ENCODE assay signal across 23 mouse cellular contexts in genomic region chr13:49200688-49201087, GRCm38 (mm10). TPM values are rescaled to one million over a fixed set of nuclear protein-coding genes. Genes with fewer than 3 reads are reported as not detected.
A peak's percentile ranks its signal among the peaks of the same experiment; 100 is the strongest.
DNase-seq lines count a peak whose midpoint lies in the region; ATAC-seq and TF ChIP-seq lines count a peak whose summit lies in the region.
"Had no signal": no experiment of that assay in that cellular context is flagged by ENCODE, and none has a peak within 500 bp of the region (broad histone marks: within the 10 kb centered on the region; RNA-seq: fewer than 3 reads in every experiment).

No protein-coding gene starts in this region.

- no peak for TF ChIP-seq RAD21 in CH12.LX (IDR thresholded peaks at IDR 0.05; ENCODE audit: low read depth, low read length)

- WGBS in bone marrow, adult 2 months: 14% methylated on average over 13 of the region's 13 CpGs
- WGBS in liver, embryonic 16.5 days (ENCODE audit: insufficient replicate concordance): 47% methylated on average over 13 of the region's 13 CpGs
- WGBS in embryonic facial prominence, embryonic 10.5 days: 88% methylated on average over 13 of the region's 13 CpGs
- 87% methylated on average over 13 of the region's 13 CpGs for WGBS in hindbrain, embryonic 11.5 days

- H3K4me1 ChIP-seq in CH12.LX (ENCODE audit: control insufficient read depth in 1 of 2, insufficient read depth in 2 of 2): peaks cover 4 to 27% of the 10 kb centered on the region in 2 experiments
- H3K4me1 ChIP-seq in bone marrow, adult 2 months (ENCODE audit: control insufficient read depth, insufficient read depth, low read length): peaks cover 18% of the 10 kb centered on the region
- peaks cover 9% of the 10 kb centered on the region for H3K4me1 ChIP-seq in liver, embryonic 16.5 days (ENCODE audit: control insufficient read depth, low read depth, low read length)
- H3K4me1 ChIP-seq in embryonic facial prominence, embryonic 10.5 days: peaks cover 4% of the 10 kb centered on the region; the same call in 1 of the 2 replicates
- no peaks in the 10 kb centered on the region for H3K4me1 ChIP-seq in hindbrain, embryonic 11.5 days (replicated peaks; ENCODE audit: control insufficient read depth, insufficient read depth, low read length)
- H3K4me1 ChIP-seq: limb, embryonic 15.5 days; stomach, embryonic 15.5 days had no signal

- H3K36me3 ChIP-seq in CH12.LX (replicated peaks in 1 of 2; ENCODE audit: control insufficient read depth in 1 of 2, insufficient read depth in 1 of 2, low read length in 1 of 2): peaks cover 2 to 22% of the 10 kb centered on the region in 2 experiments
- peaks cover 2% of the 10 kb centered on the region; the same call in 1 of the 2 replicates for H3K36me3 ChIP-seq in liver, embryonic 16.5 days (ENCODE audit: control insufficient read depth, insufficient read depth)
- H3K36me3 ChIP-seq in embryonic facial prominence, embryonic 10.5 days (replicated peaks): peaks cover 6% of the 10 kb centered on the region
- no peaks in the 10 kb centered on the region for H3K36me3 ChIP-seq in hindbrain, embryonic 11.5 days (ENCODE audit: control insufficient read depth, insufficient read depth, low read length)
- H3K36me3 ChIP-seq: lung, embryonic 15.5 days had no signal

- ATAC-seq in liver, embryonic 16.5 days (ENCODE audit: low read depth): no peak
- no peak for ATAC-seq in CD4-positive, CD25-positive, alpha-beta regulatory T cell, adult 4 months
- ATAC-seq in hindbrain, embryonic 11.5 days (ENCODE audit: low FRiP score): no peak
- ATAC-seq: intestine, embryonic 16.5 days; midbrain, embryonic 16.5 days; Patski had no signal

- H3K9ac ChIP-seq in CH12.LX (ENCODE audit: insufficient read depth, low read depth): no peak overlapping the region
- H3K9ac ChIP-seq in liver, embryonic 16.5 days (ENCODE audit: low read depth, low read length): no peak overlapping the region
- no peak overlapping the region for H3K9ac ChIP-seq in hindbrain, embryonic 11.5 days (ENCODE audit: low read depth, low read length)
- H3K9ac ChIP-seq: hindbrain, embryonic 14.5 days; limb, embryonic 15.5 days; lung, embryonic 15.5 days; neural tube, embryonic 12.5 days; stomach, embryonic 15.5 days had no signal

- H3K9me3 ChIP-seq in CH12.LX (replicated peaks; ENCODE audit: low read length): no peaks in the 10 kb centered on the region
- H3K9me3 ChIP-seq in liver, embryonic 16.5 days (replicated peaks; ENCODE audit: control insufficient read depth, low read length): no peaks in the 10 kb centered on the region
- H3K9me3 ChIP-seq in embryonic facial prominence, embryonic 10.5 days: no peaks in the 10 kb centered on the region
- no peaks in the 10 kb centered on the region for H3K9me3 ChIP-seq in hindbrain, embryonic 11.5 days (ENCODE audit: control insufficient read depth, low read length)
- H3K9me3 ChIP-seq: heart, embryonic 10.5 days; limb, embryonic 15.5 days; lung, embryonic 15.5 days; neural tube, embryonic 12.5 days; stomach, embryonic 15.5 days had no signal

- no peaks in the 10 kb centered on the region for H3K27me3 ChIP-seq in CH12.LX (replicated peaks)
- no peaks in the 10 kb centered on the region for H3K27me3 ChIP-seq in liver, embryonic 16.5 days (ENCODE audit: control insufficient read depth, insufficient read depth, low read depth, low read length)
- no peaks in the 10 kb centered on the region for H3K27me3 ChIP-seq in embryonic facial prominence, embryonic 10.5 days (replicated peaks; ENCODE audit: low read depth, poor library complexity, severe bottlenecking)
- no peaks in the 10 kb centered on the region for H3K27me3 ChIP-seq in hindbrain, embryonic 11.5 days (ENCODE audit: control insufficient read depth, insufficient read depth, low read length)
- H3K27me3 ChIP-seq: limb, embryonic 15.5 days; lung, embryonic 15.5 days; neural tube, embryonic 12.5 days; Patski; stomach, embryonic 15.5 days had no signal

- in situ Hi-C loops in CH12.LX (cut with MboI; ENCODE audit: low pct_ligation_motif_present, low pct_unique_long_range_greater_than_20kb, low sequenced_read_pairs): no loop called here

- no peak for DNase-seq in CH12.LX (ENCODE audit: extremely low read depth)
- DNase-seq in monocyte, adult 2 months (ENCODE audit: low read depth in 1 of 2, low spot score in 2 of 2): peak; percentile 79 to 81
- no peak for DNase-seq in embryonic facial prominence, embryonic 10.5 days (ENCODE audit: low spot score)
- DNase-seq in hindbrain, embryonic 11.5 days (ENCODE audit: low spot score): no peak
- DNase-seq in urinary bladder, adult 18-20 months (ENCODE audit: low spot score in 2 of 2): no peak
- DNase-seq: adrenal gland, adult 8-10 months; cerebellum, adult 18-20 months; cerebellum, postnatal 25 days; gastrocnemius, postnatal 25 days; lung, postnatal 4 days; thymus, adult 18-20 months had no signal

- dilution Hi-C loops in CH12.LX (cut with MboI; ENCODE audit: extremely low pct_ligation_motif_present, extremely low pct_unique_long_range_greater_than_20kb, low sequenced_read_pairs): no loop called here

- no peak for TF ChIP-seq POLR2A in CH12.LX (IDR thresholded peaks at IDR 0.05; ENCODE audit: low read depth, low read length)
- TF ChIP-seq POLR2A in bone marrow, adult 2 months (IDR thresholded peaks at IDR 0.05; ENCODE audit: borderline replicate concordance, control insufficient read depth, low read depth, low read length): no peak

- no peak overlapping the region for H3K4me3 ChIP-seq in CH12.LX (replicated peaks in 1 of 3; ENCODE audit: low read depth in 2 of 3, low read length in 2 of 3, poor library complexity in 1 of 3)
- no peak overlapping the region for H3K4me3 ChIP-seq in bone marrow, adult 2 months (replicated peaks; ENCODE audit: control insufficient read depth, low read depth, low read length)
- no peak overlapping the region for H3K4me3 ChIP-seq in liver, embryonic 16.5 days (ENCODE audit: low read depth, low read length)
- no peak overlapping the region for H3K4me3 ChIP-seq in embryonic facial prominence, embryonic 10.5 days
- H3K4me3 ChIP-seq in hindbrain, embryonic 11.5 days (ENCODE audit: low read depth, low read length): no peak overlapping the region
- H3K4me3 ChIP-seq: heart, embryonic 10.5 days; limb, embryonic 15.5 days; lung, embryonic 15.5 days; neural tube, embryonic 12.5 days; stomach, embryonic 15.5 days had no signal

- H3K27ac ChIP-seq in CH12.LX (ENCODE audit: insufficient read depth, low read depth): no peak overlapping the region
- H3K27ac ChIP-seq in bone marrow, adult 2 months (ENCODE audit: control insufficient read depth, insufficient read depth, low read depth, low read length, poor library complexity): peak overlapping the region; percentile 72
- H3K27ac ChIP-seq in liver, embryonic 16.5 days (ENCODE audit: low read length): peak overlapping the region; percentile 27; the same call in 1 of the 2 replicates
- H3K27ac ChIP-seq in embryonic facial prominence, embryonic 10.5 days (replicated peaks): no peak overlapping the region
- H3K27ac ChIP-seq in hindbrain, embryonic 11.5 days (ENCODE audit: low read depth, low read length): no peak overlapping the region
- H3K27ac ChIP-seq: heart, embryonic 10.5 days; hindbrain, embryonic 14.5 days; limb, embryonic 15.5 days; lung, embryonic 15.5 days; neural tube, embryonic 12.5 days; stomach, embryonic 15.5 days had no signal

- TF ChIP-seq CTCF in CH12.LX (conservative IDR thresholded peaks at IDR 0.05 in 1 of 2, IDR thresholded peaks at IDR 0.05 in 1 of 2; ENCODE audit: low read depth in 2 of 2, low read length in 2 of 2): no peak
- no peak for TF ChIP-seq CTCF in bone marrow, adult 2 months (IDR thresholded peaks at IDR 0.05; ENCODE audit: control insufficient read depth, insufficient read depth, low read length)

- H3K79me2 ChIP-seq in CH12.LX (replicated peaks; ENCODE audit: control insufficient read depth, extremely low read depth, insufficient read depth, poor library complexity, severe bottlenecking): no peaks in the 10 kb centered on the region

- H3K4me2 ChIP-seq in CH12.LX (ENCODE audit: insufficient read depth, low read depth, poor library complexity, severe bottlenecking): no peak overlapping the region
- H3K4me2 ChIP-seq in liver, embryonic 16.5 days (ENCODE audit: low read depth, low read length): no peak overlapping the region
- H3K4me2 ChIP-seq in hindbrain, embryonic 11.5 days (replicated peaks; ENCODE audit: low read depth, low read length): no peak overlapping the region
- H3K4me2 ChIP-seq: hindbrain, embryonic 14.5 days; limb, embryonic 15.5 days; lung, embryonic 15.5 days; neural tube, embryonic 12.5 days; stomach, embryonic 15.5 days had no signal

- no peak for TF ChIP-seq EP300 in CH12.LX (IDR thresholded peaks at IDR 0.05; ENCODE audit: low read length)

RNA-seq across cellular contexts. Expression of gene Ninj1, which starts 13.4 kb away (rescaled TPM):
- 12.7 and 14.2 TPM in 2 replicates for total RNA-seq in CH12.LX (2012; rRNA removed)
- 18.8 and 21.2 TPM in 2 replicates for total RNA-seq in CH12.LX (2014; rRNA removed)
- 24.9 and 25.2 TPM in 2 replicates for polyA plus RNA-seq in CH12.LX (2012; ENCODE audit: insufficient read length, low read depth)
- polyA plus RNA-seq in bone marrow, adult 2 months (2011; ENCODE audit: insufficient read depth, insufficient read length, low replicate concordance, missing spikeins): 21.4 and 36.6 TPM in 2 replicates
- polyA plus RNA-seq in liver, embryonic 16.5 days (2015; fragmentation: Nextera tagmentation; extraction: Ambion mirVana): 54.3 and 58.0 TPM in 2 replicates
- 26.6 and 28.0 TPM in 2 replicates for polyA plus RNA-seq in embryonic facial prominence, embryonic 10.5 days (2016; fragmentation: Nextera tagmentation; extraction: Ambion mirVana)
- 10 to 100 TPM; 24.5 to 27.4 TPM for polyA plus RNA-seq in CD4-positive, CD25-positive, alpha-beta regulatory T cell, adult 4 months (2017; shearing (Covaris generic))
- polyA plus RNA-seq in hindbrain, embryonic 11.5 days (2014; fragmentation: Nextera tagmentation; extraction: Ambion mirVana): 20.6 and 21.5 TPM in 2 replicates

RNA-seq across cellular contexts. Expression of gene Card19, which starts 15.1 kb away (rescaled TPM):
- total RNA-seq in CH12.LX (2012; rRNA removed): 4.9 and 5.2 TPM in 2 replicates
- 3.8 and 3.9 TPM in 2 replicates for total RNA-seq in CH12.LX (2014; rRNA removed)
- 5.7 and 9.3 TPM in 2 replicates for polyA plus RNA-seq in CH12.LX (2012; ENCODE audit: insufficient read length, low read depth)
- polyA plus RNA-seq in bone marrow, adult 2 months (2011; ENCODE audit: insufficient read depth, insufficient read length, low replicate concordance, missing spikeins): 27.5 and 41.1 TPM in 2 replicates
- polyA plus RNA-seq in liver, embryonic 16.5 days (2015; fragmentation: Nextera tagmentation; extraction: Ambion mirVana): 16.4 and 18.2 TPM in 2 replicates
- 31.6 and 35.0 TPM in 2 replicates for polyA plus RNA-seq in embryonic facial prominence, embryonic 10.5 days (2016; fragmentation: Nextera tagmentation; extraction: Ambion mirVana)
- 10 to 100 TPM; 49.7 to 55.4 TPM for polyA plus RNA-seq in CD4-positive, CD25-positive, alpha-beta regulatory T cell, adult 4 months (2017; shearing (Covaris generic))
- polyA plus RNA-seq in hindbrain, embryonic 11.5 days (2014; fragmentation: Nextera tagmentation; extraction: Ambion mirVana): 20.3 and 27.4 TPM in 2 replicates

RNA-seq across cellular contexts. Expression of gene Susd3, which starts 47.8 kb away (rescaled TPM):
- total RNA-seq in CH12.LX (2012; rRNA removed) (7.7 and 12.0 TPM in 2 replicates), CH12.LX (2014; rRNA removed) (19.0 and 24.2 TPM in 2 replicates)
- polyA plus RNA-seq in CH12.LX (2012; ENCODE audit: insufficient read length, low read depth): 6.0 and 8.2 TPM in 2 replicates
- 3.0 and 10.2 TPM in 2 replicates for polyA plus RNA-seq in bone marrow, adult 2 months (2011; ENCODE audit: insufficient read depth, insufficient read length, low replicate concordance, missing spikeins)
- polyA plus RNA-seq in liver, embryonic 16.5 days (2015; fragmentation: Nextera tagmentation; extraction: Ambion mirVana): 1.1 and 2.0 TPM in 2 replicates
- polyA plus RNA-seq in embryonic facial prominence, embryonic 10.5 days (2016; fragmentation: Nextera tagmentation; extraction: Ambion mirVana): 1.2 and 1.7 TPM in 2 replicates
- 10 to 100 TPM; 60.4 to 88.7 TPM for polyA plus RNA-seq in CD4-positive, CD25-positive, alpha-beta regulatory T cell, adult 4 months (2017; shearing (Covaris generic))
- 0.63 and 0.73 TPM in 2 replicates for polyA plus RNA-seq in hindbrain, embryonic 11.5 days (2014; fragmentation: Nextera tagmentation; extraction: Ambion mirVana)
- polyA plus RNA-seq: Patski had no signal

RNA-seq across cellular contexts. Expression of gene Wnk2, which starts 52.9 kb away (rescaled TPM):
- total RNA-seq in CH12.LX (2012; rRNA removed) (0.04 TPM in 1 of 2 replicates, not detected in the other), CH12.LX (2014; rRNA removed) (not detected in 2 replicates)
- polyA plus RNA-seq in CH12.LX (2012; ENCODE audit: insufficient read length, low read depth): not detected in 2 replicates
- polyA plus RNA-seq in bone marrow, adult 2 months (2011; ENCODE audit: insufficient read depth, insufficient read length, low replicate concordance, missing spikeins): not detected in 2 replicates
- 0.08 and 0.15 TPM in 2 replicates for polyA plus RNA-seq in liver, embryonic 16.5 days (2015; fragmentation: Nextera tagmentation; extraction: Ambion mirVana)
- 2.7 and 2.8 TPM in 2 replicates for polyA plus RNA-seq in embryonic facial prominence, embryonic 10.5 days (2016; fragmentation: Nextera tagmentation; extraction: Ambion mirVana)
- not detected for polyA plus RNA-seq in CD4-positive, CD25-positive, alpha-beta regulatory T cell, adult 4 months (2017; shearing (Covaris generic))
- 8.5 and 11.0 TPM in 2 replicates for polyA plus RNA-seq in hindbrain, embryonic 11.5 days (2014; fragmentation: Nextera tagmentation; extraction: Ambion mirVana)

Comparison
In these comparisons a context has a peak if more than half of its experiments do, and no peak if none do; other contexts are left out.
1. DNase-seq: peak in monocyte, adult 2 months (2 of 2); none in CH12.LX (single experiment), embryonic facial prominence, embryonic 10.5 days (single experiment), hindbrain, embryonic 11.5 days (single experiment) and urinary bladder, adult 18-20 months (0 of 2).
2. H3K27ac ChIP-seq: peak in bone marrow, adult 2 months (single experiment) and liver, embryonic 16.5 days (single experiment); none in CH12.LX (single experiment), embryonic facial prominence, embryonic 10.5 days (single experiment) and hindbrain, embryonic 11.5 days (single experiment).